Mouse (Mus musculus) thymus, postnatal 10 days (tissue): ENCODE data around the gene 1700086D15Rik.

Experiments used
- DNase-seq, 2 experiments: peaks; one replicate each; pipeline ENCODE4 v3.0.0; 2021; ENCODE audit warnings: low spot score in 2 of 2

1700086D15Rik gene

GRCm38 (mm10) chr11:65135251-65135739, 24.4 kb downstream of the 1700086D15Rik start:
- no peak for DNase-seq

GRCm38 (mm10) chr11:65133661-65134060, 26.0 kb downstream of the 1700086D15Rik start:
- no peak for DNase-seq

- DNase-seq = no peak
These were observed 30.6 kb downstream of the 1700086D15Rik start for GRCm38 (mm10) chr11:65129110-65129509.

- DNase-seq = no peak
These were observed 31.0 kb downstream of the 1700086D15Rik start for GRCm38 (mm10) chr11:65128666-65129065.

GRCm38 (mm10) chr11:65126566-65126965, 33.1 kb downstream of the 1700086D15Rik start:
- no peak for DNase-seq

GRCm38 (mm10) chr11:65124913-65125418, 34.7 kb downstream of the 1700086D15Rik start:
- DNase-seq = no peak

GRCm38 (mm10) chr11:65120276-65120675, 39.4 kb downstream of the 1700086D15Rik start:
- DNase-seq = no peak

GRCm38 (mm10) chr11:65115811-65116210, 43.9 kb downstream of the 1700086D15Rik start:
- no peak for DNase-seq

GRCm38 (mm10) chr11:65112086-65112485, 47.6 kb downstream of the 1700086D15Rik start:
- DNase-seq = no peak

GRCm38 (mm10) chr11:65111651-65112050, 48.0 kb downstream of the 1700086D15Rik start:
- DNase-seq = no peak

GRCm38 (mm10) chr11:65110058-65110457, 49.6 kb downstream of the 1700086D15Rik start:
- DNase-seq = no peak

- no peak for DNase-seq
These were observed 51.9 kb downstream of the 1700086D15Rik start for GRCm38 (mm10) chr11:65107734-65108171.

GRCm38 (mm10) chr11:65107151-65107550, 52.5 kb downstream of the 1700086D15Rik start:
- DNase-seq = no peak

GRCm38 (mm10) chr11:65104076-65104475, 55.6 kb downstream of the 1700086D15Rik start:
- no peak for DNase-seq
